Mouse (Mus musculus): ENCODE data around the gene Hmga1b. TPM values are rescaled to one million over a fixed set of nuclear protein-coding genes. Genes with fewer than 3 reads are reported as not detected.

The Hmga1b gene
- polyA plus RNA-seq, 1 experiment, result 130 TPM

DNA sequence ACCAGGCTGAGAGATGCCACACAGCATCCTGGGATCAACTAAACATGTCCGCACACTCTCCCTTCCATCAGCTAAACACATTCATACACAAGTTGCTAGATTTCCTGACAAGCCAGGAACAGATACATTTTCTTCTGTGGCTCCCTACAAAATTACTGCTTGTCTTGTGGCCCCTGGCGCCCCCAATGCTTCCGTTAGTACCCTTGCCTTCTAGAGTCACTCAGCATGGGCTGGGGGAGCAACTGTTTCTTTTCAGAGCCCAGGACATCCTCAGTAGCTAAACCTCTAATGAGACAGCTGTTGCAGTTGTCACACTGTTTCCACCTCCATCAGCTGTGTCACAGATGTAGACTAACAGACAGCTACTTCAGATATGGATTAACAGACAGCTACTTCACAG is 10.2 kb downstream of the Hmga1b start:
- H3K79me2 ChIP-seq (ENCODE audit: control insufficient read depth, insufficient read depth), result no peaks in the 10 kb centered on the region
- H3K4me2 ChIP-seq (ENCODE audit: low read depth), result no peak overlapping the region
- no peaks in the 10 kb centered on the region for H3K36me3 ChIP-seq (ENCODE audit: control insufficient read depth, insufficient read depth)
- TF ChIP-seq USF1 (IDR thresholded peaks at IDR 0.05; ENCODE audit: low read depth) (no peak), E2F4 (IDR thresholded peaks at IDR 0.05; ENCODE audit: insufficient read depth) (no peak), POLR2A (IDR thresholded peaks at IDR 0.05; ENCODE audit: insufficient read length, low read depth) (no peak), SRF (IDR thresholded peaks at IDR 0.05; ENCODE audit: control insufficient read depth, insufficient read length, low read depth) (no peak), TCF3 (IDR thresholded peaks at IDR 0.05; ENCODE audit: insufficient read length, low read depth) (no peak), MYOG (IDR thresholded peaks at IDR 0.05; ENCODE audit: control insufficient read depth in 1 of 3, insufficient read depth in 1 of 3, insufficient read length in 2 of 3, low read depth in 2 of 3) (no peak), REST (IDR thresholded peaks at IDR 0.05; ENCODE audit: insufficient read depth, insufficient read length) (no peak), MYOD1 (IDR thresholded peaks at IDR 0.05; ENCODE audit: control insufficient read depth in 1 of 3, insufficient read length in 2 of 3, low read depth in 2 of 3) (no peak), MAX (IDR thresholded peaks at IDR 0.05; ENCODE audit: low read depth) (no peak), CEBPB (IDR thresholded peaks at IDR 0.05; ENCODE audit: insufficient read depth, poor library complexity, severe bottlenecking) (no peak), POLR2AphosphoS2 (IDR thresholded peaks at IDR 0.05; ENCODE audit: insufficient read length, low read depth) (no peak), TCF12 (IDR thresholded peaks at IDR 0.05; ENCODE audit: insufficient read depth, poor library complexity, severe bottlenecking) (no peak)
- no peaks in the 10 kb centered on the region for H3K27me3 ChIP-seq (ENCODE audit: control insufficient read depth, insufficient read depth, insufficient read length)
- no peak overlapping the region for H3ac ChIP-seq (ENCODE audit: control insufficient read depth, insufficient read length)
- H3K4me3 ChIP-seq, result no peak overlapping the region

DNA sequence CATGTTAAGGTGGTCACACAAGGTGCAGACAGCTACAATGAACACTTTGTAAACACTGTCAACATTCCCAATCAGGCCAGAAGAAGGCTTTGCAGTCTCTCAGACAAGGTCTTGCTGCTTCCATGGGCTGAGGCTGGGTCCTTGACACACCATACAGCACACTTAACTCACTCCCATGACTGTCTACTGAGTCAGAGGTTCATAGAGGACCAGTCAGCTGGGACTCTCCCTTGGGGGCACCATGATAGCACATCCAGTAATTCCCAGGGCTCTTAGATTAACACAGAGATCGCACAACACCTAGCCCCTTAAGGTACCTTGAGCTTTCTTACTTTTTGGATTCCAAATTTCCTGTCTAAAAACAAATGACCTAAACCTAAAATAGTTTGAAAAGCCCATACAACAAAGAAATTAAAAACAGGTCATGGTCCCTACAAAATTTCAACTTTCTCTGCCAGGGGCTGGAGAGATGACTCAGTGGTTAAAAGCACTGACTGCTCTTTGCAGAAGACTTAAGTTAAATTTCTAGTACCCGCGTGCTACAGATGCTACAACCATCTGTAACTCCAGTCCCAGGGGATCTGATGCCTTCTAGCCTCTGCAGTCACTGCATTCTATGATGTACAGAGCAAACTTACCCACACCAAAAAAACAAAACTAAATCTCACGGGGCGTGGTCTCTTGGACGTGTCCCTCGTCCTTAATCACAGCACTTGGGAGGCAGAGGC is 11.0 kb downstream of the Hmga1b start:
- Histone ChIP-seq H3K4me3 (no peak overlapping the region), H3K79me2 (ENCODE audit: control insufficient read depth, insufficient read depth) (no peaks in the 10 kb centered on the region), H3K36me3 (ENCODE audit: control insufficient read depth, insufficient read depth) (no peaks in the 10 kb centered on the region), H3ac (ENCODE audit: control insufficient read depth, insufficient read length) (no peak overlapping the region), H3K4me2 (ENCODE audit: low read depth) (no peak overlapping the region), H3K27me3 (ENCODE audit: control insufficient read depth, insufficient read depth, insufficient read length) (no peaks in the 10 kb centered on the region)
- no peak for TF ChIP-seq MYOG (IDR thresholded peaks at IDR 0.05; ENCODE audit: control insufficient read depth in 1 of 3, insufficient read depth in 1 of 3, insufficient read length in 2 of 3, low read depth in 2 of 3)
- no peak for TF ChIP-seq POLR2AphosphoS2 (IDR thresholded peaks at IDR 0.05; ENCODE audit: insufficient read length, low read depth)
- TF ChIP-seq CEBPB (IDR thresholded peaks at IDR 0.05; ENCODE audit: insufficient read depth, poor library complexity, severe bottlenecking), result no peak
- TF ChIP-seq REST (IDR thresholded peaks at IDR 0.05; ENCODE audit: insufficient read depth, insufficient read length), result no peak

- Histone ChIP-seq H3K4me2 (ENCODE audit: low read depth) (peak overlapping the region; percentile 31), H3ac (ENCODE audit: control insufficient read depth, insufficient read length) (no peak overlapping the region)
- TF ChIP-seq USF1 (IDR thresholded peaks at IDR 0.05; ENCODE audit: low read depth), result no peak
- TF ChIP-seq MYOD1 (IDR thresholded peaks at IDR 0.05; ENCODE audit: control insufficient read depth in 1 of 3, insufficient read length in 2 of 3, low read depth in 2 of 3), result peak in 1 of 3 experiments; percentile 35
- no peak for TF ChIP-seq REST (IDR thresholded peaks at IDR 0.05; ENCODE audit: insufficient read depth, insufficient read length)
- TF ChIP-seq POLR2A (IDR thresholded peaks at IDR 0.05; ENCODE audit: insufficient read length, low read depth), result no peak
- TF ChIP-seq MYOG (IDR thresholded peaks at IDR 0.05; ENCODE audit: control insufficient read depth in 1 of 3, insufficient read depth in 1 of 3, insufficient read length in 2 of 3, low read depth in 2 of 3), result peak in 2 of 3 experiments; percentile 21 to 40
- no peak for TF ChIP-seq TCF3 (IDR thresholded peaks at IDR 0.05; ENCODE audit: insufficient read length, low read depth)
- no peak for TF ChIP-seq CEBPB (IDR thresholded peaks at IDR 0.05; ENCODE audit: insufficient read depth, poor library complexity, severe bottlenecking)
- no peak for TF ChIP-seq POLR2AphosphoS2 (IDR thresholded peaks at IDR 0.05; ENCODE audit: insufficient read length, low read depth)
- TF ChIP-seq SRF (IDR thresholded peaks at IDR 0.05; ENCODE audit: control insufficient read depth, insufficient read length, low read depth), result peak; percentile 55
- TF ChIP-seq TCF12 (IDR thresholded peaks at IDR 0.05; ENCODE audit: insufficient read depth, poor library complexity, severe bottlenecking), result no peak
- no peak for TF ChIP-seq E2F4 (IDR thresholded peaks at IDR 0.05; ENCODE audit: insufficient read depth)
- TF ChIP-seq MAX (IDR thresholded peaks at IDR 0.05; ENCODE audit: low read depth), result peak; percentile 35
Observed at GRCm38 (mm10) chr11:120775774-120776469, 13.3 kb downstream of the Hmga1b start.

DNA sequence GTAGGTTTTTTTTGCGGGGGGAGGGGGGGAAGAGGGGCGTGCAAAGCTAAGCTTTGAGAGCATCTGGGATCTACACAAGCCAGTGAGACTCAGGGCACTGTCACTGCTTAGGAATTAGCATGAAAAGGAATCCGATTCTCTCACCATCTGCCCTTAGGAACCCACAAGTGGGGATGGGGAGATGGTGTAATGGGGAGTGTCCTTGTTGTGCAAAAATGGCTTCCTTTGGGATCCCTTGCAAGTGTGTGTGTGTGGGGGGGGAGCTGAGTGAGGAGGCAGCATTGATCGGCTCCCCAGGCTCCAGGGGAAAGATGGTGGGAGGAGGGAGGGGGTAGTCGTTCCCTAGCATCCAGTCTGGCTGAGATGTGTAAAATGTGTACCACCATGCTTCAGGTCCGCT is 14.5 kb downstream of the Hmga1b start:
- no peaks in the 10 kb centered on the region for H3K27me3 ChIP-seq (ENCODE audit: control insufficient read depth, insufficient read depth, insufficient read length)
- peak overlapping the region; percentile 40 for H3K4me2 ChIP-seq (ENCODE audit: low read depth)
- no peaks in the 10 kb centered on the region for H3K79me2 ChIP-seq (ENCODE audit: control insufficient read depth, insufficient read depth)
- H3ac ChIP-seq (ENCODE audit: control insufficient read depth, insufficient read length), result no peak overlapping the region
- H3K36me3 ChIP-seq (ENCODE audit: control insufficient read depth, insufficient read depth), result no peaks in the 10 kb centered on the region
- no peak overlapping the region for H3K4me3 ChIP-seq
- no peak for TF ChIP-seq TCF12 (IDR thresholded peaks at IDR 0.05; ENCODE audit: insufficient read depth, poor library complexity, severe bottlenecking)
- TF ChIP-seq MYOD1 (IDR thresholded peaks at IDR 0.05; ENCODE audit: control insufficient read depth in 1 of 3, insufficient read length in 2 of 3, low read depth in 2 of 3), result no peak
- TF ChIP-seq MAX (IDR thresholded peaks at IDR 0.05; ENCODE audit: low read depth), result no peak
- no peak for TF ChIP-seq MYOG (IDR thresholded peaks at IDR 0.05; ENCODE audit: control insufficient read depth in 1 of 3, insufficient read depth in 1 of 3, insufficient read length in 2 of 3, low read depth in 2 of 3)
- TF ChIP-seq POLR2A (IDR thresholded peaks at IDR 0.05; ENCODE audit: insufficient read length, low read depth), result no peak
- TF ChIP-seq REST (IDR thresholded peaks at IDR 0.05; ENCODE audit: insufficient read depth, insufficient read length), result no peak
- no peak for TF ChIP-seq TCF3 (IDR thresholded peaks at IDR 0.05; ENCODE audit: insufficient read length, low read depth)
- no peak for TF ChIP-seq CEBPB (IDR thresholded peaks at IDR 0.05; ENCODE audit: insufficient read depth, poor library complexity, severe bottlenecking)

More at GRCm38 (mm10) chr11:120775774-120776469, 13.3 kb downstream of the Hmga1b start:
- Histone ChIP-seq H3K4me3 (no peak overlapping the region), H3K79me2 (ENCODE audit: control insufficient read depth, insufficient read depth) (no peaks in the 10 kb centered on the region), H3K27me3 (ENCODE audit: control insufficient read depth, insufficient read depth, insufficient read length) (no peaks in the 10 kb centered on the region), H3K36me3 (ENCODE audit: control insufficient read depth, insufficient read depth) (no peaks in the 10 kb centered on the region)

Data from myocyte (in vitro differentiated cells).